Mouse (Mus musculus) small intestine, adult 2 months (tissue): ENCODE results near the gene Cpa5. TPM values are rescaled to one million over a fixed set of nuclear protein-coding genes. Genes with fewer than 3 reads are reported as not detected.

Experiments
- H3K27ac ChIP-seq: fragments of 200-500 bp; 2 replicates; pipeline ENCODE4 v1.5.1; 2012; ENCODE audit warnings: low read depth, low read length, control low read depth, inconsistent platforms; ENCODE audit not compliant: insufficient read depth
- H3K27me3 ChIP-seq: fragments of 200-500 bp; 2 replicates; pipeline ENCODE4 v1.6.1; 2012; ENCODE audit warnings: mild to moderate bottlenecking, moderate library complexity, low read length, inconsistent platforms; ENCODE audit not compliant: control insufficient read depth, insufficient read depth
- H3K36me3 ChIP-seq: fragments of 200-500 bp; 2 replicates; pipeline ENCODE4 v1.6.1; 2012; ENCODE audit warnings: mild to moderate bottlenecking, low read length, control low read depth, inconsistent platforms; ENCODE audit not compliant: control insufficient read depth, insufficient read depth
- H3K4me1 ChIP-seq: fragments of 200-500 bp; 2 replicates; pipeline ENCODE4 v1.6.1; 2012; ENCODE audit warnings: low read length, inconsistent platforms, mixed read lengths; ENCODE audit not compliant: control insufficient read depth, insufficient read depth, insufficient read length
- H3K4me3 ChIP-seq: fragments of 200-500 bp; 2 replicates; pipeline ENCODE4 v1.5.1; 2012; ENCODE audit warnings: low read depth, mild to moderate bottlenecking, control low read depth, inconsistent platforms, low read length, moderate library complexity
- CTCF ChIP-seq: fragments of 200-500 bp; IDR thresholded peaks from 2 replicates; pipeline ENCODE4 v1.5.1; 2012; ENCODE audit warnings: low read depth, mild to moderate bottlenecking, control low read depth, inconsistent platforms, low read length, moderate library complexity, mixed read lengths; ENCODE audit not compliant: insufficient replicate concordance, insufficient read length; ENCODE audit errors: extremely low read depth
- POLR2A ChIP-seq: fragments of 200-500 bp; IDR thresholded peaks from 2 replicates; pipeline ENCODE4 v1.6.1; 2012; ENCODE audit warnings: low read depth, mild to moderate bottlenecking, control low read depth, inconsistent platforms, low read length, moderate library complexity
- WGBS: fragments of 180-500 bp; shearing (Covaris S2); methylation state at CpG from one replicate; pipeline ENCODE4 v1.1.7; 2018; 5-methylcytosine and 5-hydroxymethylcytosine counted together
- polyA plus RNA-seq: library from polyadenylated mRNA; depleted of rRNA; stranded (reverse); fragments of >200 nt; gene quantifications from 2 replicates; pipeline ENCODE4 v1.2.3, GENCODE M21; 2012

The Cpa5 gene
- polyA plus RNA-seq, 1 experiment, result not detected

DNA sequence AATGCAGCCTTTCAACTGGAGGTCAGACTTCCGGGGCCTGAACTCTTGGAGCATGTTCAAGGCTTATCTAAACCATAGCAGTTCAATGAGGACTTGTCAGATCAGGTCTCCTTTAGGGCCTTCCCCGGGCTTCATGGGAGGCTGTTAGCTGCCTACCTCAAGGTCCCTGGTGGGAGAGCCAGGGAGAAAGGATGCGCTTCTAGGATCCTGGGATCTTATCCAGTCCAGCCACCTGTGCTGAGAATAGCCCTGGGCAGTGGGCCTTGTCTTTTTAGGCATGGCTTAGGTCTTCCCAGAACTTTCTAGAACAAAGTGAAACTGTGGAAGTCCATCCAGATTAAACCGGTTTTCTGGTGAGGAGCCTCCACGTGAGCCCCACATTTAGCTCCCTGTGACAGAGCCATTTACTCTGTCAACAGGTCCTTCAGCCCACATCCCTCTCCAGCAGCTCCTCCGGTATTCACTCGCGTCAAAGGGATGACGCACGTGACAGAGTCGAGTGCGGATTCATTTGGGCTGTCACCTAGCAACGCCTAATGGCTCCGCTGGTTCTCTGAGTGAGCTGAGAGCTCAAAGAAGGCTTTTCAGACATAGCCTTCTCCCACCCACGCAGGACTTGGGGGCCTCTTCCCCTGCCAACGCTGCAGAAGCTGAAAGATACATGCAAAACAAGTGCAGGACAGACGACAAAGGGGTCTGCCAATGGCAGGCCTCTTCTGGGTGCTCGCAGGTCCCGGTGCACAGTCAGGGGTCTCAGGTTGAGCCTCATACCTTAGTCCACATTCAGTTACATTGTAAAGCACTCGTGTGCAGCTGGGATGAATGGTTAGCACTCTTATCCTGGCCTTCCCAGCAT, 38.1 kb upstream of the Cpa5 start:
- H3K4me3 ChIP-seq, result no peak overlapping the region
- TF ChIP-seq CTCF (no peak), POLR2A (no peak)
- H3K4me1 ChIP-seq, result no peaks in the 10 kb centered on the region
- 63% methylated on average over 20 of the region's 20 CpGs for WGBS
- H3K27ac ChIP-seq, result no peak overlapping the region
- no peaks in the 10 kb centered on the region for H3K27me3 ChIP-seq
- no peaks in the 10 kb centered on the region for H3K36me3 ChIP-seq

DNA sequence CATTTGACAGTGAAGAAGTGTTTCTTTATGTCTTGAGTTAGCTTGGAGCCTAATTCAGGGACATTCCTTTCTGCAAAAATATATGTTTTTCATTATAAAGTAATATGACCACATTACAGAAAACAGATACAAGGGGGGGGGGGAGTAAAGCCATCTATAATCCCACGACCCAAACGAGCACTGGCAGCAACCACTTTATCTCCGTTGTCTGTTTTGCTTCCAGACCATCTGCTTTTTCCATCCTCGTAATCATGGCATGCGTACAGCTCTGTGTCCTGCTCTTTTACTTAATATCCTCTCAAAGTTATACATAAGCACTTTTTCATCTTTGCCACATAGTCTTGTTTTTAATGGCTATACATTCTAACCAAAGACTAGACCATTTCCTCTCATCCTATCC, 37.4 kb upstream of the Cpa5 start:
- Histone ChIP-seq H3K27ac (no peak overlapping the region), H3K4me1 (no peaks in the 10 kb centered on the region)

DNA sequence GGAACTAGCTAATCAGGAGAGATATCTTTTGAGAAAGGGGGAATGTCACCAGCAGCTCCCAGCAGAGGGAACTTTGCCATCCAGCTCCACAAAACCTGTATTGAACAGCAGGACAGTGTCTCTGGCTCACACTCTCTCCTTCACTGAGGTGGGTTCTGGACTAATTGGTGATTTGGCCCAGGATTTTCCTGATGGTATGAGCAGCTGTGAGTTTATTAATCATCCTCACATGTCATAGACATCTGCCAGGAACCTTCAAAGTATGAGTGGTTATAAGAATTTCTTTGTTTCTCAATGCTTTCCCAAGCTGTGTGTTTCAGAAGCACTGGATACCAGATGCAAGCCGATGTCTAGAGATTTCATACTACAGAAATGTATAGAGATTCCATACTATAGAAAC, 35.9 kb upstream of the Cpa5 start:
- no peaks in the 10 kb centered on the region for H3K4me1 ChIP-seq
- 93% methylated on average over 1 of the region's 1 CpGs for WGBS
- no peak overlapping the region for H3K4me3 ChIP-seq
- H3K36me3 ChIP-seq, result no peaks in the 10 kb centered on the region
- H3K27ac ChIP-seq, result no peak overlapping the region
- no peaks in the 10 kb centered on the region for H3K27me3 ChIP-seq
- no peak for TF ChIP-seq CTCF
- no peak for TF ChIP-seq POLR2A

More for the DNA sequence above, 37.4 kb upstream of the Cpa5 start:
- H3K36me3 ChIP-seq, result no peaks in the 10 kb centered on the region
- H3K27me3 ChIP-seq, result no peaks in the 10 kb centered on the region
- H3K4me3 ChIP-seq, result no peak overlapping the region
- WGBS, result 80% methylated on average over 5 of the region's 5 CpGs
- TF ChIP-seq CTCF, result no peak
- TF ChIP-seq POLR2A, result no peak

DNA sequence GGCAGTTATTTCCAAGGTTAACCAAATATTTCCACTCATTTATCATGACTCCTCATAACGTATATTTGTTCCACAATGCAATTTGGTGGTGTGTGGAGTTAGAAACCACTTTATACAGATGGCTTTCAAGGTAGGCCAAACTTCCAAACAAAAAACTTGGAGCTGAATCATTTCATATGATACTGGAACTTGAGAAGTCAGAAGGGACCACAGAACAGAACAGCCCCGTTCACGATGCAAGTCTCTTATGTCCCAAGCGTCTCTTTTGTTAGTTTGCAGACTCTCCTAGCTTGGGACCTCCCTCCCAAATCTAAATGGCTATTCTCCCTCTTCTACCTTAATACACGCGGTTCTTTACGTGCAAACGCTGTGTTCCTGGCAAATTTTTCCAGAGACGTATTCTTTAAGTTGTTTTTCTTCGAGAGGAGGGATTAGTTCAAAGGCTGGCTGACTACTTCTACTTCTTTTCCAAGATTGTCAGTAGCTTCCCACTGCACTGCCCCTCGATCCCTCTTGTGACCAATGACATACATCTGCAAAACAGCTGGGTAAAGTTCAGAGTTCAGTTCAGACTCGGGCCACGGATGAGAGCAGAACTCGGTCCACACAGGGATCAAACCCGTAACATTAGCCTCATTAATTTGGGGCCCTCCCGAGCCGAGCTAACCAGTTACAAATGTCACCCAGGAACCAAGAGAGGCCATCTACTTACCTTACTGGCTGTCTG, 34.2 kb upstream of the Cpa5 start:
- 69% methylated on average over 17 of the region's 17 CpGs for WGBS
- Histone ChIP-seq H3K36me3 (no peaks in the 10 kb centered on the region), H3K27me3 (no peaks in the 10 kb centered on the region), H3K4me3 (no peak overlapping the region), H3K4me1 (no peaks in the 10 kb centered on the region), H3K27ac (no peak overlapping the region)
- no peak for TF ChIP-seq CTCF
- no peak for TF ChIP-seq POLR2A

DNA sequence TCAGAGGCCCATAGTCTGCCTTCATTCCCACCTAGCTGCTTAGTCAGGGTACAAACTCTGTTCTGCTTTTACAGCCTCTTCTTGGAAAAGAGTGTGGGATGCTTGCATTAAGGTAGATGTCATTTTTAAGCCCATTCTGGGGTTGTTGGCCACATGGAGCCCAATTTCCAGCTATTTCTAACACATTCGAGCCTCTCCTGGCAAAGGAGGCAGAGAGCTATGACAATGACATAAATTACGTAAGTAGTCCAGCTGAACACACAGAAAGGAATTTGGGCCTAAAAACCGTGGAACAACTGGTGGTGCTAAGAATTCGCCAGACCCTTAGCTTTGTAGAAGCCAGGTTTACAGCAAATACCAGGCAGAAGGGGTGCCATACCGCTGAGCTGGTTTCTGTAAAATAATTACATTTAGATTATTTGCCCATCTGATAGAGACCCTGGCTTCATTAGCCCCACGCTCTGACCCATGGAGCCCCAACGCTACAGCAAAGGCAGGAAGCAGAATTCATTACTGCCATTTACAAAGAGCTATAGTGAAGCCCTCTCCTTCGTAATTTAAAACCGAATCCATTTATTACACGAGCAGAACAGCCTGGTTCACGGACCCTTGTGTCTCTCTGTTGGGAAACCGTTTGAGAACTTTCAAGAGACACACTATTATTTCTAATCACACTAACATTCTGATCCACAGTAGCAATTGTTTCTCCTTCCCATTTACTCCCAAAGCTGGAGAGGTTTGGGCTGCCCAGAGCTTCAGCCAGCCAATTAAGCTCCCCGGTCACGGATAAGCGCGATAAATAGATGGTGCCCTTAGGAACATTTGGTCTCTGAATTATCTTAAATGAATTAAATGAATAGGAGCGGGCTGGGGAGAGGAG, 30.6 kb upstream of the Cpa5 start:
- Histone ChIP-seq H3K27me3 (no peaks in the 10 kb centered on the region), H3K36me3 (no peaks in the 10 kb centered on the region), H3K4me1 (no peaks in the 10 kb centered on the region), H3K4me3 (no peak overlapping the region), H3K27ac (no peak overlapping the region)
- no peak for TF ChIP-seq POLR2A
- TF ChIP-seq CTCF, result no peak
- WGBS, result 89% methylated on average over 17 of the region's 17 CpGs

DNA sequence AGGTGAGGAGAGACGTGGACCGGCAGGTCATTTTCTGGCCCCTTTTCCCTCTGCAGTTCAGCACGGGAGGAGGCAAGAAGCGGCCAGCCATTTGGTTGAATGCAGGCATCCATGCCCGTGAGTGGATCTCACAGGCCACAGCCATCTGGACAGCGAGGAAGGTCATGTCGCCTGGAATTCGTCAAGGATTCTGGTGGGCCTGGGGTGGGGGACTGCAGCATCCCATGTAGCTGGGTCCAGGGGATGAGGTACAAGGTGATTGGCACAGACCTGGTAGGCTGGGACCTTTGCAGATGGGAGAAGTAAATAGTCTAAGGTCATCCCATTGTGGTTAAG, 30.0 kb upstream of the Cpa5 start:
- TF ChIP-seq CTCF (no peak), POLR2A (no peak)
- H3K36me3 ChIP-seq, result no peaks in the 10 kb centered on the region
- H3K27ac ChIP-seq, result no peak overlapping the region
- H3K27me3 ChIP-seq, result no peaks in the 10 kb centered on the region
- H3K4me3 ChIP-seq, result no peak overlapping the region
- H3K4me1 ChIP-seq, result no peaks in the 10 kb centered on the region
- WGBS, result 90% methylated on average over 8 of the region's 8 CpGs

DNA sequence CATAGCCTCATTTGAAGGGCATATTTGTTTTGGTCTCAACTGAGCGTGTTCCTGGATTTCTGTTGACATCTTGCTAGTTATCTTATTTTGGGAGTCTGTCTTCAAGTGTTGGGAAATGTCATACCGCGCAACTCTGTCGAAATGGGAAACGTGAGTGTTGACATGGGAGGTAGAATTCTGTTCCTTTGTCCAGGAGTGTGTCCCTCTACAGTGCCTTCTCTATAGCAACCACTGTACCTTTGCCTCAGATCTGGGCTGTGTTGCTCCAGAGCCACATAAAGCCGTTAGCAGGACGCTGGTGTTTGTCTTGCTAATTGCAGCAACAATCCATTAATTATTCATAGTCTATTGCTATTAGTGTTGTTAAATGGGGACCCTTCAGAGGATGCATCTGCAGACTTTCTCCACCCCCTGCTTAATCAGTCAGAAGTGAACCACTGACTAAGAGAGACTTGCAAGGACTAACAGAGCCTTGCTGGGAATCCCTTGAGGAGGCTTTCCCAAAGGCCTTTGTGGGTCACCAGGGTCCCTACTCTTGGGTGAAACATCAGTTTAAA, 23.8 kb upstream of the Cpa5 start:
- Histone ChIP-seq H3K27ac (no peak overlapping the region), H3K36me3 (no peaks in the 10 kb centered on the region), H3K4me3 (no peak overlapping the region), H3K4me1 (no peaks in the 10 kb centered on the region), H3K27me3 (no peaks in the 10 kb centered on the region)
- WGBS, result 78% methylated on average over 7 of the region's 7 CpGs
- TF ChIP-seq CTCF (no peak), POLR2A (no peak)
